In the genomic region with DNA sequence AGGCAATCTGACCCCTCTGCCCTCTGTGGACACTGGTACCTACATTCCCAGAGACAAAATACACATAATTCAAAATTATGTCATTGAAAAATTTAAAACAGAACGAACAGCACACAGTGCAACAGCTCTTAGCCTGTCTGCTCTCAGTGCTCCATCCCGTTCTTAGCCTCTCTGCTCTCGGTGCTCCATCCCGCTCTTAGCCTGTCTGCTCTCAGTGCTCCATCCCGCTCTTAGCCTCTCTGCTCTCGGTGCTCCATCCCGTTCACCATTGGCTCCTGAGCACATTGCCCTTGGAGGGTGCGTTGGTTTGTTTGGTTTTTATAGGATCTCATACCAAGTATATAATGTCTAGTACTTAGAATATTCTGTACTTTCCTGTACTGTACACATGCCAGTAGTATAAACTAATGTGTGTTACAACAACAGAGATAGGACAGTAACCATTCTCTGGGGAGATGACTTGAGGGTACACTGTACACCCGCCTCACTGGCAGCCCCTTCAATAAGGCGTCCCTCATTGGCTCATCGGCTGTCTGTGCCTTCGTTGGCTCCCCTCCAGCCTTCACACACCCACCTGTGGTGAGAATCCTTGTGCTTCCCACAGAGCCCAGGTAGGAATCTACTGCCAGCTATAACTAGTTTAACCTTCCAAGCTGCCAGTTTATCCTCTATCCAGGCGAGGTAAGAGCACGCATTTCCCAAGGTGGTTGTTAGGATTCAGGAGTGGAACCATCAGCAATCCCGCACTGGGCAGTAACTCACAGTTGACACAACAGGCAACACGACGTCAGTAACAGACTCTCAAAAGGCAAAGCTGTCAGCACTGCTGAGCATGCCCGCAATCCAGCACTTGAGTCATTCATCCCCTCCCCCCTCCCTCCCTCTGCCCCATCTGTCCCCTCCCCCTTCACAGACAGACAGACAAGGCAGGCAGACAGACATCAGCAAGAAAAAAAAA, we compare ENCODE assay signal across 14 mouse cellular contexts.
DNase-seq lines count a peak whose midpoint lies in the region; ATAC-seq lines count a peak whose summit lies in the region.
"Had no signal": no experiment of that assay in that cellular context is flagged by ENCODE, and none has a peak within 500 bp of the region (broad histone marks: within the 10 kb centered on the region; RNA-seq: fewer than 3 reads in every experiment).

No protein-coding gene starts in this region.

- H3K27me3 ChIP-seq in forebrain, embryonic 12.5 days: no peaks in the 10 kb centered on the region
- H3K27me3 ChIP-seq in forebrain, embryonic 10.5 days (ENCODE audit: poor library complexity, severe bottlenecking): no peaks in the 10 kb centered on the region
- no peaks in the 10 kb centered on the region for H3K27me3 ChIP-seq in midbrain, embryonic 10.5 days (ENCODE audit: low read depth, poor library complexity, severe bottlenecking)
- no peaks in the 10 kb centered on the region for H3K27me3 ChIP-seq in midbrain, embryonic 16.5 days (ENCODE audit: control insufficient read depth, insufficient read depth, low read depth, low read length)
- H3K27me3 ChIP-seq in forebrain, embryonic 14.5 days (replicated peaks; ENCODE audit: control insufficient read depth, insufficient read depth, low read length): no peaks in the 10 kb centered on the region
- no peaks in the 10 kb centered on the region for H3K27me3 ChIP-seq in neural tube, embryonic 14.5 days (ENCODE audit: control insufficient read depth, insufficient read depth, low read length)
- H3K27me3 ChIP-seq: megakaryocyte, embryonic 14.5 days had no signal

- H3K36me3 ChIP-seq in forebrain, embryonic 12.5 days (replicated peaks): peaks cover 16% of the 10 kb centered on the region; the same call in 1 of the 2 replicates
- H3K36me3 ChIP-seq in forebrain, embryonic 10.5 days (replicated peaks): peaks cover 32% of the 10 kb centered on the region
- peaks cover 20% of the 10 kb centered on the region for H3K36me3 ChIP-seq in midbrain, embryonic 10.5 days
- no peaks in the 10 kb centered on the region for H3K36me3 ChIP-seq in midbrain, embryonic 16.5 days (ENCODE audit: control insufficient read depth, insufficient read depth, low read length)
- H3K36me3 ChIP-seq in forebrain, embryonic 14.5 days (ENCODE audit: control insufficient read depth, insufficient read depth, low read length): peaks cover 5% of the 10 kb centered on the region
- no peaks in the 10 kb centered on the region; the same call in 1 of the 2 replicates for H3K36me3 ChIP-seq in neural tube, embryonic 14.5 days (ENCODE audit: control insufficient read depth, insufficient read depth, low read length)

- no peaks in the 10 kb centered on the region for H3K9me3 ChIP-seq in forebrain, embryonic 12.5 days
- H3K9me3 ChIP-seq in forebrain, embryonic 10.5 days: no peaks in the 10 kb centered on the region
- H3K9me3 ChIP-seq in midbrain, embryonic 10.5 days (replicated peaks): no peaks in the 10 kb centered on the region
- no peaks in the 10 kb centered on the region for H3K9me3 ChIP-seq in midbrain, embryonic 16.5 days (replicated peaks; ENCODE audit: control insufficient read depth, low read length, poor library complexity, severe bottlenecking)
- no peaks in the 10 kb centered on the region for H3K9me3 ChIP-seq in forebrain, embryonic 14.5 days (replicated peaks; ENCODE audit: control insufficient read depth, low read length)
- H3K9me3 ChIP-seq in neural tube, embryonic 14.5 days (ENCODE audit: control insufficient read depth, low read length): no peaks in the 10 kb centered on the region
- H3K9me3 ChIP-seq: megakaryocyte, embryonic 14.5 days had no signal

- H3K4me3 ChIP-seq in forebrain, embryonic 12.5 days (replicated peaks): no peak overlapping the region
- no peak overlapping the region for H3K4me3 ChIP-seq in forebrain, embryonic 10.5 days
- H3K4me3 ChIP-seq in midbrain, embryonic 10.5 days: no peak overlapping the region
- no peak overlapping the region for H3K4me3 ChIP-seq in midbrain, embryonic 16.5 days (ENCODE audit: low read depth, low read length)
- no peak overlapping the region for H3K4me3 ChIP-seq in forebrain, embryonic 14.5 days (ENCODE audit: low read depth, low read length)
- no peak overlapping the region for H3K4me3 ChIP-seq in neural tube, embryonic 14.5 days (ENCODE audit: low read depth, low read length)
- H3K4me3 ChIP-seq: megakaryocyte, embryonic 14.5 days had no signal

- H3K27ac ChIP-seq in forebrain, embryonic 12.5 days: 0 out of 2 replicates have a peak overlapping the region, but pooled peaks have one; percentile 46
- H3K27ac ChIP-seq in forebrain, embryonic 10.5 days: no peak overlapping the region
- peak overlapping the region; percentile 33; the same call in 1 of the 2 replicates for H3K27ac ChIP-seq in midbrain, embryonic 10.5 days (replicated peaks)
- H3K27ac ChIP-seq in midbrain, embryonic 16.5 days (ENCODE audit: low read length): no peak overlapping the region
- H3K27ac ChIP-seq in forebrain, embryonic 14.5 days (ENCODE audit: low read depth, low read length): no peak overlapping the region
- H3K27ac ChIP-seq in neural tube, embryonic 14.5 days (ENCODE audit: low read depth, low read length): no peak overlapping the region; the same call in 1 of the 2 replicates

- H3K4me2 ChIP-seq in forebrain, embryonic 12.5 days: no peak overlapping the region
- no peak overlapping the region for H3K4me2 ChIP-seq in midbrain, embryonic 16.5 days (ENCODE audit: low read length)
- H3K4me2 ChIP-seq in forebrain, embryonic 14.5 days (ENCODE audit: low read length): no peak overlapping the region
- peak overlapping the region; percentile 2; the same call in 1 of the 2 replicates for H3K4me2 ChIP-seq in neural tube, embryonic 14.5 days (ENCODE audit: low read depth, low read length)

- intact Hi-C loops in gastrocnemius, postnatal 14 days (cut with DNase I; ENCODE audit: low total_unique reads): no loop called here

- DNase-seq in forebrain, embryonic 10.5 days (ENCODE audit: extremely low spot score, low spot score): no peak
- no peak for DNase-seq in midbrain, embryonic 10.5 days (ENCODE audit: low spot score)
- DNase-seq in forebrain, embryonic 14.5 days (ENCODE audit: low spot score): peak; percentile 28
- no peak for DNase-seq in gastrocnemius, postnatal 14 days
- DNase-seq: cerebellum, postnatal 36 days; kidney, postnatal 25 days; lung, adult 2 months; right cerebral cortex, postnatal 25 days; thymus, adult 18-20 months had no signal

- H3K4me1 ChIP-seq in forebrain, embryonic 12.5 days: peaks cover 19% of the 10 kb centered on the region
- H3K4me1 ChIP-seq in forebrain, embryonic 10.5 days: peaks cover 22% of the 10 kb centered on the region
- peaks cover 25% of the 10 kb centered on the region for H3K4me1 ChIP-seq in midbrain, embryonic 10.5 days
- peaks cover 18% of the 10 kb centered on the region for H3K4me1 ChIP-seq in midbrain, embryonic 16.5 days (ENCODE audit: control insufficient read depth, insufficient read depth, low read length)
- H3K4me1 ChIP-seq in forebrain, embryonic 14.5 days (ENCODE audit: control insufficient read depth, insufficient read depth, low read length): peaks cover 12% of the 10 kb centered on the region
- peaks cover 12% of the 10 kb centered on the region; the same call in 1 of the 2 replicates for H3K4me1 ChIP-seq in neural tube, embryonic 14.5 days (ENCODE audit: control insufficient read depth, insufficient read depth, low read length)

- WGBS in forebrain, embryonic 12.5 days: 78% methylated on average over 18 of the region's 18 CpGs
- WGBS in forebrain, embryonic 10.5 days: 81% methylated on average over 18 of the region's 18 CpGs
- WGBS in midbrain, embryonic 10.5 days: 76% methylated on average over 18 of the region's 18 CpGs
- 67% methylated on average over 18 of the region's 18 CpGs for WGBS in midbrain, embryonic 16.5 days
- WGBS in forebrain, embryonic 14.5 days: 67% methylated on average over 18 of the region's 18 CpGs
- WGBS in neural tube, embryonic 14.5 days: 58% methylated on average over 18 of the region's 18 CpGs

- no peak overlapping the region for H3K9ac ChIP-seq in forebrain, embryonic 12.5 days
- H3K9ac ChIP-seq in midbrain, embryonic 16.5 days (ENCODE audit: low read depth, low read length): no peak overlapping the region
- 0 out of 2 replicates have a peak overlapping the region, but pooled peaks have one; percentile 4 for H3K9ac ChIP-seq in forebrain, embryonic 14.5 days (ENCODE audit: low read length)
- no peak overlapping the region for H3K9ac ChIP-seq in neural tube, embryonic 14.5 days (replicated peaks; ENCODE audit: low read depth, low read length)

- ATAC-seq in forebrain, embryonic 12.5 days (ENCODE audit: low FRiP score): no peak
- no peak for ATAC-seq in midbrain, embryonic 16.5 days
- no peak for ATAC-seq in forebrain, embryonic 14.5 days
- peak; percentile 57; the same call in 1 of the 2 replicates for ATAC-seq in neural tube, embryonic 14.5 days (ENCODE audit: low read depth)
- ATAC-seq: intestine, postnatal 0 days had no signal

Comparison
In these comparisons a context has a peak if more than half of its experiments do, and no peak if none do; other contexts are left out.
1. H3K27ac ChIP-seq: peak in forebrain, embryonic 12.5 days (single experiment) and midbrain, embryonic 10.5 days (single experiment); none in forebrain, embryonic 10.5 days (single experiment), midbrain, embryonic 16.5 days (single experiment), forebrain, embryonic 14.5 days (single experiment) and neural tube, embryonic 14.5 days (single experiment).